Mouse (Mus musculus) liver, adult 2 months (tissue): ENCODE results near the gene Gm21119.
"Not testable (repeated sequence)": the region's sequence is repeated elsewhere in the genome, so short reads cannot be mapped to it uniquely, and the experiment has no call there.

Experiments
- CTCF ChIP-seq: fragments of 200-500 bp; IDR thresholded peaks from 2 replicates; pipeline ENCODE4 v1.5.1; 2011; ENCODE audit warnings: low read depth, low read length, control low read depth
- POLR2A ChIP-seq: fragments of 200-500 bp; IDR thresholded peaks from 2 replicates; pipeline ENCODE4 v1.6.1; 2011; ENCODE audit warnings: low read length, control low read depth; ENCODE audit not compliant: insufficient read depth; ENCODE audit errors: extremely low read depth

DNA sequence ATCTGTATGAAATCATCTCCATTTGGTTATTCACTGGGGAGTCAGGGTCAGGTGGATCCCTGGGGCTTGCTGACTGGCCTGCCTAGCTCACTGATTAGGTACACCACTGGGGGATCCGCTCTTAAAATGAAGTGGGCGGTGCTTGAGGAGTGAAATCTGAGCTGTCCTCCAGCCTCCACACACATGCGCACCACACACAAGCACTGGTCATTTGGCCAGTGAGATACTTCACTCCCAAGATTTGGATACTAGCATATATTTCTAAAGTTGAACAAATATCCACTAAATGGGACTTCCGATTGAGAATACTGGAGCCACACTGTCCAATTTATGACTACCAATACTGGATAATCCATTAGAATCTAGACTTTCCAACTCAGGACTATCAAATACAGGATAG lies 20.9 kb upstream of the Gm21119 start:
- not testable (repeated sequence) for TF ChIP-seq CTCF, POLR2A
